In genomic region chr6:137759681-137760080, GRCm38 (mm10) we compare ENCODE assay signal across 8 mouse cellular contexts. TPM values are rescaled to one million over a fixed set of nuclear protein-coding genes. Genes with fewer than 3 reads are reported as not detected.
DNase-seq lines count a peak whose midpoint lies in the region; ATAC-seq and TF ChIP-seq lines count a peak whose summit lies in the region.
"Had no signal": no experiment of that assay in that cellular context is flagged by ENCODE, and none has a peak within 500 bp of the region (broad histone marks: within the 10 kb centered on the region; RNA-seq: fewer than 3 reads in every experiment).

No protein-coding gene starts in this region.

- no peak overlapping the region for H3K27ac ChIP-seq in kidney, embryonic 16.5 days (ENCODE audit: low read length)
- no peak overlapping the region for H3K27ac ChIP-seq in hindbrain, embryonic 11.5 days (ENCODE audit: low read depth, low read length)
- no peak overlapping the region for H3K27ac ChIP-seq in midbrain, embryonic 14.5 days (replicated peaks; ENCODE audit: low read depth, low read length)
- no peak overlapping the region for H3K27ac ChIP-seq in left cerebral cortex, adult 2 months
- H3K27ac ChIP-seq: liver, embryonic 14.5 days had no signal

- peak; percentile 71 for ATAC-seq in kidney, embryonic 16.5 days (ENCODE audit: low FRiP score, low TSS enrichment)
- ATAC-seq in hindbrain, embryonic 11.5 days (ENCODE audit: low FRiP score) = peak; percentile 34
- no peak for ATAC-seq in midbrain, embryonic 14.5 days (ENCODE audit: low FRiP score, low TSS enrichment)

- peaks cover 15% of the 10 kb centered on the region for H3K4me1 ChIP-seq in kidney, embryonic 16.5 days (ENCODE audit: insufficient read depth, low read length)
- H3K4me1 ChIP-seq in hindbrain, embryonic 11.5 days (replicated peaks; ENCODE audit: control insufficient read depth, insufficient read depth, low read length) = 0 out of 2 replicates have a peak, but pooled peaks cover 3% of the 10 kb centered on the region
- H3K4me1 ChIP-seq in midbrain, embryonic 14.5 days (ENCODE audit: control insufficient read depth, insufficient read depth, low read length) = peaks cover 5% of the 10 kb centered on the region; the same call in 1 of the 2 replicates

- H3K9ac ChIP-seq in kidney, embryonic 16.5 days (replicated peaks; ENCODE audit: low read length) = no peak overlapping the region
- H3K9ac ChIP-seq in hindbrain, embryonic 11.5 days (ENCODE audit: low read depth, low read length) = no peak overlapping the region
- no peak overlapping the region for H3K9ac ChIP-seq in midbrain, embryonic 14.5 days (replicated peaks; ENCODE audit: low read length)
- H3K9ac ChIP-seq: liver, embryonic 14.5 days had no signal

- H3K27me3 ChIP-seq in kidney, embryonic 16.5 days (ENCODE audit: insufficient read depth, low read length) = no peaks in the 10 kb centered on the region
- H3K27me3 ChIP-seq in hindbrain, embryonic 11.5 days (ENCODE audit: control insufficient read depth, insufficient read depth, low read length) = no peaks in the 10 kb centered on the region
- H3K27me3 ChIP-seq in midbrain, embryonic 14.5 days (ENCODE audit: control insufficient read depth, insufficient read depth, low read length) = no peaks in the 10 kb centered on the region

- 26% methylated on average over 8 of the region's 8 CpGs for WGBS in kidney, embryonic 16.5 days
- 51% methylated on average over 8 of the region's 8 CpGs for WGBS in hindbrain, embryonic 11.5 days
- 43% methylated on average over 8 of the region's 8 CpGs for WGBS in midbrain, embryonic 14.5 days

- no peaks in the 10 kb centered on the region for H3K9me3 ChIP-seq in kidney, embryonic 16.5 days (ENCODE audit: low read length)
- H3K9me3 ChIP-seq in hindbrain, embryonic 11.5 days (ENCODE audit: control insufficient read depth, low read length) = no peaks in the 10 kb centered on the region
- no peaks in the 10 kb centered on the region for H3K9me3 ChIP-seq in midbrain, embryonic 14.5 days (ENCODE audit: control insufficient read depth, low read length)

- H3K4me3 ChIP-seq in kidney, embryonic 16.5 days (ENCODE audit: low read length) = no peak overlapping the region
- H3K4me3 ChIP-seq in hindbrain, embryonic 11.5 days (ENCODE audit: low read depth, low read length) = no peak overlapping the region
- no peak overlapping the region for H3K4me3 ChIP-seq in midbrain, embryonic 14.5 days (replicated peaks; ENCODE audit: low read depth, low read length)
- H3K4me3 ChIP-seq in left cerebral cortex, adult 2 months = no peak overlapping the region

- no peaks in the 10 kb centered on the region for H3K36me3 ChIP-seq in kidney, embryonic 16.5 days (ENCODE audit: insufficient read depth, low read length)
- no peaks in the 10 kb centered on the region for H3K36me3 ChIP-seq in hindbrain, embryonic 11.5 days (ENCODE audit: control insufficient read depth, insufficient read depth, low read length)
- no peaks in the 10 kb centered on the region for H3K36me3 ChIP-seq in midbrain, embryonic 14.5 days (ENCODE audit: control insufficient read depth, insufficient read depth, low read length)

- no peak for DNase-seq in kidney, adult 11 months
- DNase-seq in embryo, embryonic 10.5 days (ENCODE audit: low spot score) = peak; percentile 31
- no peak for DNase-seq in hindbrain, embryonic 11.5 days (ENCODE audit: low spot score)
- DNase-seq in midbrain, embryonic 14.5 days = peak; percentile 15
- DNase-seq in left cerebral cortex, adult 2 months (ENCODE audit: extremely low spot score in 1 of 2, low spot score in 2 of 2) = no peak
- no peak for DNase-seq in layer of hippocampus, postnatal 36 days

- TF ChIP-seq CTCF in left cerebral cortex, adult 2 months (IDR thresholded peaks at IDR 0.05) = no peak

- intact Hi-C loops in left cerebral cortex, adult 2 months (cut with DNase I) = loop anchor here (5.0 to 10.0 kb wide), 3 partner anchors 113 to 1815 kb away; no protein-coding TSS in a partner anchor

- H3K4me2 ChIP-seq in kidney, embryonic 16.5 days (replicated peaks; ENCODE audit: low read depth, low read length) = no peak overlapping the region
- H3K4me2 ChIP-seq in hindbrain, embryonic 11.5 days (replicated peaks; ENCODE audit: low read depth, low read length) = no peak overlapping the region
- no peak overlapping the region for H3K4me2 ChIP-seq in midbrain, embryonic 14.5 days (ENCODE audit: low read length)

RNA-seq across cellular contexts. Expression of gene Dera, which starts 5.3 kb away (rescaled TPM):
- polyA plus RNA-seq in kidney, embryonic 16.5 days (2015; fragmentation: Nextera tagmentation; extraction: Ambion mirVana) = 76.2 and 79.0 TPM in 2 replicates
- 54.1 and 62.5 TPM in 2 replicates for polyA plus RNA-seq in hindbrain, embryonic 11.5 days (2014; fragmentation: Nextera tagmentation; extraction: Ambion mirVana)
- polyA plus RNA-seq in midbrain, embryonic 14.5 days (2014; fragmentation: Nextera tagmentation; extraction: Ambion mirVana) = 10.1 and 15.9 TPM in 2 replicates
- 1 to 10 TPM; 3.7 to 4.8 TPM for total RNA-seq in left cerebral cortex, adult 2 months (2021)
- total RNA-seq in layer of hippocampus, postnatal 36 days (2021) = 1 to 10 TPM; 5.5 to 5.6 TPM

RNA-seq across cellular contexts. Expression of gene Strap, which starts 24.8 kb away (rescaled TPM):
- 162 and 164 TPM in 2 replicates for polyA plus RNA-seq in kidney, embryonic 16.5 days (2015; fragmentation: Nextera tagmentation; extraction: Ambion mirVana)
- 245 and 263 TPM in 2 replicates for polyA plus RNA-seq in hindbrain, embryonic 11.5 days (2014; fragmentation: Nextera tagmentation; extraction: Ambion mirVana)
- 175 and 203 TPM in 2 replicates for polyA plus RNA-seq in midbrain, embryonic 14.5 days (2014; fragmentation: Nextera tagmentation; extraction: Ambion mirVana)
- total RNA-seq in left cerebral cortex, adult 2 months (2021) = 100 to 1,000 TPM; 105 to 115 TPM
- 100 to 1,000 TPM; 118 to 121 TPM for total RNA-seq in layer of hippocampus, postnatal 36 days (2021)

Comparison
In these comparisons a context has a peak if more than half of its experiments do, and no peak if none do; other contexts are left out.
1. DNase-seq: peak in embryo, embryonic 10.5 days (single experiment) and midbrain, embryonic 14.5 days (single experiment); none in kidney, adult 11 months (single experiment), hindbrain, embryonic 11.5 days (single experiment), left cerebral cortex, adult 2 months (0 of 2) and layer of hippocampus, postnatal 36 days (0 of 2).